Mouse (Mus musculus): Measurements from ENCODE around the gene Rimklb. TPM values are rescaled to one million over a fixed set of nuclear protein-coding genes. Genes with fewer than 3 reads are reported as not detected.
"Not testable (repeated sequence)": the region's sequence is repeated elsewhere in the genome, so short reads cannot be mapped to it uniquely, and the experiment has no call there.

Gene Rimklb
- polyA plus RNA-seq (2012; fragmentation: generic; extraction: Trizol): not detected
- long read RNA-seq, experiment 1, partial matches to known transcripts: 0 of 1 reads
- long read RNA-seq, experiment 1, other reads (novel, unspliced or antisense): 1 of 1 reads
- long read RNA-seq, experiment 2: 0 reads

GRCm38 (mm10) chr6:122498661-122499060 lies at the start of gene Rimklb:
Gene Rimklb, minus strand, starts transcription at chr6:122498761.
- Histone ChIP-seq H3ac (ENCODE audit: control insufficient read depth, insufficient read length, low read depth) (no peak within 1 kb of the TSS), H3K27me3 (ENCODE audit: control insufficient read depth, insufficient read depth, insufficient read length) (peaks cover 9% of the 10 kb centered on the region), H3K79me3 (ENCODE audit: low read depth) (no peaks in the 10 kb centered on the region), H3K79me2 (ENCODE audit: control insufficient read depth, insufficient read depth) (no peaks in the 10 kb centered on the region), H3K4me3 (ENCODE audit: insufficient read depth, poor library complexity, severe bottlenecking) (no peak within 1 kb of the TSS), H3K36me3 (ENCODE audit: control insufficient read depth, insufficient read depth) (no peaks in the 10 kb centered on the region)
- no peak for TF ChIP-seq USF1 (IDR thresholded peaks at IDR 0.05; ENCODE audit: low read depth)
- TF ChIP-seq MAX (IDR thresholded peaks at IDR 0.05): no peak
- TF ChIP-seq MYOG (IDR thresholded peaks at IDR 0.05; ENCODE audit: control insufficient read depth, extremely low read depth, insufficient read length): no peak
- no peak for TF ChIP-seq MYOD1 (IDR thresholded peaks at IDR 0.05; ENCODE audit: control insufficient read depth, insufficient read length, low read depth)
- TF ChIP-seq CTCF (IDR thresholded peaks at IDR 0.05; ENCODE audit: control insufficient read depth, insufficient read depth, insufficient read length): no peak
- no peak for TF ChIP-seq FOSL1 (IDR thresholded peaks at IDR 0.05; ENCODE audit: insufficient read depth, low read length, poor library complexity, severe bottlenecking)
- TF ChIP-seq CEBPB (IDR thresholded peaks at IDR 0.05; ENCODE audit: low read depth): no peak

- H3K36me3 ChIP-seq (ENCODE audit: control insufficient read depth, insufficient read depth): no peaks in the 10 kb centered on the region
- H3K79me2 ChIP-seq (ENCODE audit: control insufficient read depth, insufficient read depth): no peaks in the 10 kb centered on the region
- no peaks in the 10 kb centered on the region for H3K27me3 ChIP-seq (ENCODE audit: control insufficient read depth, insufficient read depth, insufficient read length)
- no peak overlapping the region for H3K4me3 ChIP-seq (ENCODE audit: insufficient read depth, poor library complexity, severe bottlenecking)
- TF ChIP-seq MAX (IDR thresholded peaks at IDR 0.05) (no peak), CTCF (IDR thresholded peaks at IDR 0.05; ENCODE audit: control insufficient read depth, insufficient read depth, insufficient read length) (no peak), FOSL1 (IDR thresholded peaks at IDR 0.05; ENCODE audit: insufficient read depth, low read length, poor library complexity, severe bottlenecking) (no peak), MYOD1 (IDR thresholded peaks at IDR 0.05; ENCODE audit: control insufficient read depth, insufficient read length, low read depth) (no peak), MYOG (IDR thresholded peaks at IDR 0.05; ENCODE audit: control insufficient read depth, extremely low read depth, insufficient read length) (no peak), USF1 (IDR thresholded peaks at IDR 0.05; ENCODE audit: low read depth) (no peak), CEBPB (IDR thresholded peaks at IDR 0.05; ENCODE audit: low read depth) (no peak)
- H3ac ChIP-seq (ENCODE audit: control insufficient read depth, insufficient read length, low read depth): no peak overlapping the region
- H3K79me3 ChIP-seq (ENCODE audit: low read depth): no peaks in the 10 kb centered on the region
Observed at GRCm38 (mm10) chr6:122545948-122546347, 47.4 kb upstream of the Rimklb start.

GRCm38 (mm10) chr6:122545289-122545882 lies 46.8 kb upstream of the Rimklb start:
- no peaks in the 10 kb centered on the region for H3K27me3 ChIP-seq (ENCODE audit: control insufficient read depth, insufficient read depth, insufficient read length)
- no peak overlapping the region for H3K4me3 ChIP-seq (ENCODE audit: insufficient read depth, poor library complexity, severe bottlenecking)
- TF ChIP-seq MYOG (IDR thresholded peaks at IDR 0.05; ENCODE audit: control insufficient read depth, extremely low read depth, insufficient read length) (no peak), CEBPB (IDR thresholded peaks at IDR 0.05; ENCODE audit: low read depth) (peak; percentile 86)
- H3K79me2 ChIP-seq (ENCODE audit: control insufficient read depth, insufficient read depth): no peaks in the 10 kb centered on the region
- H3ac ChIP-seq (ENCODE audit: control insufficient read depth, insufficient read length, low read depth): no peak overlapping the region
- no peaks in the 10 kb centered on the region for H3K79me3 ChIP-seq (ENCODE audit: low read depth)
- H3K36me3 ChIP-seq (ENCODE audit: control insufficient read depth, insufficient read depth): no peaks in the 10 kb centered on the region

- TF ChIP-seq CEBPB (IDR thresholded peaks at IDR 0.05; ENCODE audit: low read depth) (no peak), USF1 (IDR thresholded peaks at IDR 0.05; ENCODE audit: low read depth) (no peak), MYOG (IDR thresholded peaks at IDR 0.05; ENCODE audit: control insufficient read depth, extremely low read depth, insufficient read length) (no peak), FOSL1 (IDR thresholded peaks at IDR 0.05; ENCODE audit: insufficient read depth, low read length, poor library complexity, severe bottlenecking) (no peak), MAX (IDR thresholded peaks at IDR 0.05) (no peak), MYOD1 (IDR thresholded peaks at IDR 0.05; ENCODE audit: control insufficient read depth, insufficient read length, low read depth) (no peak), CTCF (IDR thresholded peaks at IDR 0.05; ENCODE audit: control insufficient read depth, insufficient read depth, insufficient read length) (no peak)
- Histone ChIP-seq H3K4me3 (ENCODE audit: insufficient read depth, poor library complexity, severe bottlenecking) (no peak overlapping the region), H3K79me3 (ENCODE audit: low read depth) (no peaks in the 10 kb centered on the region), H3K79me2 (ENCODE audit: control insufficient read depth, insufficient read depth) (no peaks in the 10 kb centered on the region), H3ac (ENCODE audit: control insufficient read depth, insufficient read length, low read depth) (no peak overlapping the region), H3K27me3 (ENCODE audit: control insufficient read depth, insufficient read depth, insufficient read length) (no peaks in the 10 kb centered on the region), H3K36me3 (ENCODE audit: control insufficient read depth, insufficient read depth) (no peaks in the 10 kb centered on the region)
Observed at GRCm38 (mm10) chr6:122544672-122545071, 46.1 kb upstream of the Rimklb start.

- Histone ChIP-seq H3ac (ENCODE audit: control insufficient read depth, insufficient read length, low read depth) (no peak overlapping the region), H3K79me3 (ENCODE audit: low read depth) (no peaks in the 10 kb centered on the region), H3K4me3 (ENCODE audit: insufficient read depth, poor library complexity, severe bottlenecking) (no peak overlapping the region), H3K36me3 (ENCODE audit: control insufficient read depth, insufficient read depth) (no peaks in the 10 kb centered on the region), H3K27me3 (ENCODE audit: control insufficient read depth, insufficient read depth, insufficient read length) (no peaks in the 10 kb centered on the region), H3K79me2 (ENCODE audit: control insufficient read depth, insufficient read depth) (no peaks in the 10 kb centered on the region)
- TF ChIP-seq MAX (IDR thresholded peaks at IDR 0.05) (no peak), FOSL1 (IDR thresholded peaks at IDR 0.05; ENCODE audit: insufficient read depth, low read length, poor library complexity, severe bottlenecking) (no peak), USF1 (IDR thresholded peaks at IDR 0.05; ENCODE audit: low read depth) (no peak), CTCF (IDR thresholded peaks at IDR 0.05; ENCODE audit: control insufficient read depth, insufficient read depth, insufficient read length) (no peak), MYOG (IDR thresholded peaks at IDR 0.05; ENCODE audit: control insufficient read depth, extremely low read depth, insufficient read length) (no peak), CEBPB (IDR thresholded peaks at IDR 0.05; ENCODE audit: low read depth) (no peak), MYOD1 (IDR thresholded peaks at IDR 0.05; ENCODE audit: control insufficient read depth, insufficient read length, low read depth) (no peak)
Observed at GRCm38 (mm10) chr6:122543574-122543973, 45.0 kb upstream of the Rimklb start.

- H3K79me3 ChIP-seq (ENCODE audit: low read depth); H3ac ChIP-seq (ENCODE audit: control insufficient read depth, insufficient read length, low read depth); H3K4me3 ChIP-seq (ENCODE audit: insufficient read depth, poor library complexity, severe bottlenecking); H3K79me2 ChIP-seq (ENCODE audit: control insufficient read depth, insufficient read depth); H3K36me3 ChIP-seq (ENCODE audit: control insufficient read depth, insufficient read depth); H3K27me3 ChIP-seq (ENCODE audit: control insufficient read depth, insufficient read depth, insufficient read length): not testable (repeated sequence)
Observed at GRCm38 (mm10) chr6:122542459-122542858, 43.9 kb upstream of the Rimklb start.
